Mouse (Mus musculus) lung, postnatal 0 days (tissue): ENCODE data around the gene Cmss1.

Source experiments
- CTCF ChIP-seq: IDR thresholded peaks from 2 replicates; pipeline ENCODE4 v1.5.1; 2016; ENCODE audit warnings: antibody characterized with exemption, mild to moderate bottlenecking
- EP300 ChIP-seq: IDR thresholded peaks from 2 replicates; pipeline ENCODE4 v1.6.1; 2016; ENCODE audit warnings: antibody characterized with exemption, mild to moderate bottlenecking, control low read depth

- TF ChIP-seq CTCF: no peak
- TF ChIP-seq EP300: no peak
Observed at GRCm38 (mm10) chr16:57431294-57431693, 175.4 kb downstream of the Cmss1 start.
